Mouse (Mus musculus): ENCODE measurements around the gene Vsx2. TPM values are rescaled to one million over a fixed set of nuclear protein-coding genes. Genes with fewer than 3 reads are reported as not detected.

Vsx2 gene
- polyA plus RNA-seq, 1 experiment from 2014 or later = not detected

DNA sequence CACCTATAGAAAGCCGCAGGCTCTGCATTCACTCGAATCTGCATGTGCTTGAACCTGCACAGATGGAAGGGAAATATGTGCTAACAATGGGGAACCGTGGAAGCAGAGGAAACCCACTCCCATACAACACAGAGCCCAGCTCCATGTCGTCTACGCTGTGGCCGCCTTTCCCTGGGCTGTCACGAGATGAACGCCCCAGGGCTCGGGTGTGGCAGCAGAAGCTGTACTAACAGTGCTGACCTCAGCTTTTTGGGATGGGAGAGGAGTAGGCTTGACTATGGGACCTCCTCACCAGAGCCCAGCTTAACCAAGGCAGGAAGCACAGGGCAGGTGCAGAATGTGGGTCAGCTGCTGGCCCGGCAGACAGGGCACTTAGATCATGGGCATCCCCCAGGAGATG is 42.2 kb downstream of the Vsx2 start:
- no peaks in the 10 kb centered on the region for H3K27me3 ChIP-seq (ENCODE audit: control insufficient read depth, insufficient read depth, low read length)
- H3K4me1 ChIP-seq (ENCODE audit: control insufficient read depth in 2 of 2, insufficient read depth in 2 of 2, low read length in 2 of 2) = peaks cover 0 to 3% of the 10 kb centered on the region in 2 experiments; a peak in 3 of 4 replicates
- no peak for ATAC-seq (ENCODE audit: insufficient number of reproducible peaks, insufficient read depth, low FRiP score, low read depth)
- peaks cover 21% of the 10 kb centered on the region; the same call in 1 of the 2 replicates for H3K36me3 ChIP-seq (ENCODE audit: control insufficient read depth, insufficient read depth, low read length)
- H3K27ac ChIP-seq (replicated peaks in 1 of 2; ENCODE audit: control insufficient read depth in 1 of 2, insufficient read depth in 1 of 2, low read depth in 2 of 2, low read length in 2 of 2) = no peak overlapping the region
- H3K9me3 ChIP-seq (ENCODE audit: control insufficient read depth, low read length) = no peaks in the 10 kb centered on the region
- H3K4me3 ChIP-seq (ENCODE audit: control insufficient read depth in 1 of 2, insufficient read depth in 1 of 2, low read depth in 1 of 2, low read length in 2 of 2) = no peak overlapping the region
- WGBS = 88% methylated on average over 10 of the region's 10 CpGs
- H3K9ac ChIP-seq (ENCODE audit: low read length) = no peak overlapping the region
- no peak overlapping the region for H3K4me2 ChIP-seq (ENCODE audit: low read length)

GRCm38 (mm10) chr12:84612518-84612917 is 43.0 kb downstream of the Vsx2 start:
- WGBS = 66% methylated on average over 8 of the region's 8 CpGs
- ATAC-seq (ENCODE audit: insufficient number of reproducible peaks, insufficient read depth, low FRiP score, low read depth) = no peak

GRCm38 (mm10) chr12:84614001-84614400 is 44.4 kb downstream of the Vsx2 start:
- Histone ChIP-seq H3K27me3 (ENCODE audit: control insufficient read depth, insufficient read depth, low read length) (no peaks in the 10 kb centered on the region), H3K4me2 (ENCODE audit: low read length) (no peak overlapping the region), H3K36me3 (ENCODE audit: control insufficient read depth, insufficient read depth, low read length) (0 out of 2 replicates have a peak, but pooled peaks cover 10% of the 10 kb centered on the region), H3K4me1 (ENCODE audit: control insufficient read depth in 2 of 2, insufficient read depth in 2 of 2, low read length in 2 of 2) (peaks cover 0 to 4% of the 10 kb centered on the region in 2 experiments; a peak in 3 of 4 replicates), H3K4me3 (ENCODE audit: control insufficient read depth in 1 of 2, insufficient read depth in 1 of 2, low read depth in 1 of 2, low read length in 2 of 2) (no peak overlapping the region), H3K9ac (ENCODE audit: low read length) (no peak overlapping the region), H3K27ac (replicated peaks in 1 of 2; ENCODE audit: control insufficient read depth in 1 of 2, insufficient read depth in 1 of 2, low read depth in 2 of 2, low read length in 2 of 2) (no peak overlapping the region), H3K9me3 (ENCODE audit: control insufficient read depth, low read length) (no peaks in the 10 kb centered on the region)
- ATAC-seq (ENCODE audit: insufficient number of reproducible peaks, insufficient read depth, low FRiP score, low read depth) = no peak
- WGBS = 84% methylated on average over 11 of the region's 11 CpGs

More at GRCm38 (mm10) chr12:84612518-84612917, 43.0 kb downstream of the Vsx2 start:
- H3K27ac ChIP-seq (replicated peaks in 1 of 2; ENCODE audit: control insufficient read depth in 1 of 2, insufficient read depth in 1 of 2, low read depth in 2 of 2, low read length in 2 of 2) = no peak overlapping the region
- H3K9ac ChIP-seq (ENCODE audit: low read length) = no peak overlapping the region
- H3K9me3 ChIP-seq (ENCODE audit: control insufficient read depth, low read length) = no peaks in the 10 kb centered on the region
- peaks cover 17% of the 10 kb centered on the region; the same call in 1 of the 2 replicates for H3K36me3 ChIP-seq (ENCODE audit: control insufficient read depth, insufficient read depth, low read length)
- H3K4me1 ChIP-seq (ENCODE audit: control insufficient read depth in 2 of 2, insufficient read depth in 2 of 2, low read length in 2 of 2) = peaks cover 0 to 4% of the 10 kb centered on the region in 2 experiments; a peak in 3 of 4 replicates
- H3K4me3 ChIP-seq (ENCODE audit: control insufficient read depth in 1 of 2, insufficient read depth in 1 of 2, low read depth in 1 of 2, low read length in 2 of 2) = no peak overlapping the region
- H3K27me3 ChIP-seq (ENCODE audit: control insufficient read depth, insufficient read depth, low read length) = no peaks in the 10 kb centered on the region
- no peak overlapping the region for H3K4me2 ChIP-seq (ENCODE audit: low read length)

DNA sequence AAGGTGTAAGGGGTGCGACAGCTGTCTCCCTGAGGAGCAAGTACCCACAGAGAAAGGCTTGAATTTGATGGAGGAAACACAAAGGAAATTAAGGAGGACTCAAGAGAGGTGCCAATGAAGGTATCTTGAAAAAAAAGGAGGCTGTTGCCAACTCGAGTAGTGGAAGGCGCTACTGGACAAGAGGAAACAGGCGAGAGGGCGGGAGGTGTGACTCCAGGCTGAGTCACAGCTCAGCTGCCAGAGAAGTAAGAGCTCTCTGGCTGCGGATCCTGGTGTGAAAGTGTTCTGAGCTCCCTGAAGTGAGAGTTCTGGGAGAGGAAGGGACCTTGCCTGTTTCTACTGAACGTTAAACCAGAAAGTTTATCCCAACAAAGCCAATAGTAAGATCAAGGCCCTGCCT is 45.0 kb downstream of the Vsx2 start:
- Histone ChIP-seq H3K4me2 (ENCODE audit: low read length) (no peak overlapping the region), H3K27ac (replicated peaks in 1 of 2; ENCODE audit: control insufficient read depth in 1 of 2, insufficient read depth in 1 of 2, low read depth in 2 of 2, low read length in 2 of 2) (no peak overlapping the region), H3K36me3 (ENCODE audit: control insufficient read depth, insufficient read depth, low read length) (0 out of 2 replicates have a peak, but pooled peaks cover 8% of the 10 kb centered on the region), H3K27me3 (ENCODE audit: control insufficient read depth, insufficient read depth, low read length) (no peaks in the 10 kb centered on the region), H3K4me3 (ENCODE audit: control insufficient read depth in 1 of 2, insufficient read depth in 1 of 2, low read depth in 1 of 2, low read length in 2 of 2) (no peak overlapping the region), H3K9ac (ENCODE audit: low read length) (no peak overlapping the region), H3K4me1 (ENCODE audit: control insufficient read depth in 2 of 2, insufficient read depth in 2 of 2, low read length in 2 of 2) (peaks cover 0 to 4% of the 10 kb centered on the region in 2 experiments; a peak in 3 of 4 replicates), H3K9me3 (ENCODE audit: control insufficient read depth, low read length) (no peaks in the 10 kb centered on the region)
- ATAC-seq (ENCODE audit: insufficient number of reproducible peaks, insufficient read depth, low FRiP score, low read depth) = no peak
- WGBS = 35% methylated on average over 7 of the region's 7 CpGs

DNA sequence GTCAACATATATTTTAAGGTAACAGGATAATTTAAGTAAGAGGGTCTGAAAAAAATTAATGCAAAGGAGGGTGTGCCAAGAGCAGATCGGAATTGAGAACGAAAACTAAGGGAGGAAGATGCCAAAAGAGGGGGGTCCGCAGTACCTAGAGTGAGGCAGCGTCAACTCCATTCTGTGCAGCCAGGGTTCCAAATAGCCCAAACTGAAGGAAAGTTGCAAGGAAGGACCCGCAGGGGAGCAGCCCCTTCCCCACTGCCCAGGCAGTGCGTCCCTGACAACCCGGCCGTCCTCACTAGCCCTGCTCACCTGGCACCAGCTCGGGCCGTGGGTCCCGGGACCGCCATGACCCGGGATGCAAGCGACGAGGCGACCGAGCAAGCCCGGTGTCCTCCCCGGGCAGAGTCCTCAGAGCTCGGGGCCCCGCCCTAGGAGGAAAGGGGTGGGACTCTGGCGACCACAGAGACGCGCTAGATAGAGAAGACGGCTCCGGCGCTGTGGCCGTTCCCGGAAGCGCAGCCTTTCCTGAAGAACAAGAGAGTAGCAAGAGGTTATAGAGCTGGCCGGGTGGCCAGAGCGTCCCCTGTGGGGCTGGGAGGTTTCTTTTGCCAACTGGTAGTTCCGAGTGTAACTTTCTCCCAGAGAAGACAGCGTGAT is 47.5 kb downstream of the Vsx2 start, which contains the start of gene Abcd4:
TSS of gene Abcd4 (minus strand) at position 437 of the 654 bp plus-strand sequence.
- peak within 1 kb of the TSS; percentile 19 to 52 for H3K27ac ChIP-seq (replicated peaks in 1 of 2; ENCODE audit: control insufficient read depth in 1 of 2, insufficient read depth in 1 of 2, low read depth in 2 of 2, low read length in 2 of 2)
- WGBS = under 1% methylated on average over 34 of the region's 34 CpGs

GRCm38 (mm10) chr12:84617663-84618062 is 48.1 kb downstream of the Vsx2 start:
- Histone ChIP-seq H3K27ac (replicated peaks in 1 of 2; ENCODE audit: control insufficient read depth in 1 of 2, insufficient read depth in 1 of 2, low read depth in 2 of 2, low read length in 2 of 2) (no peak overlapping the region; a peak in 1 of 4 replicates), H3K36me3 (ENCODE audit: control insufficient read depth, insufficient read depth, low read length) (no peaks in the 10 kb centered on the region), H3K9ac (ENCODE audit: low read length) (peak overlapping the region; percentile 67), H3K9me3 (ENCODE audit: control insufficient read depth, low read length) (no peaks in the 10 kb centered on the region), H3K27me3 (ENCODE audit: control insufficient read depth, insufficient read depth, low read length) (no peaks in the 10 kb centered on the region), H3K4me2 (ENCODE audit: low read length) (peak overlapping the region; percentile 69), H3K4me1 (ENCODE audit: control insufficient read depth in 2 of 2, insufficient read depth in 2 of 2, low read length in 2 of 2) (peaks cover 0 to 4% of the 10 kb centered on the region in 2 experiments; a peak in 3 of 4 replicates), H3K4me3 (ENCODE audit: control insufficient read depth in 1 of 2, insufficient read depth in 1 of 2, low read depth in 1 of 2, low read length in 2 of 2) (peak overlapping the region; percentile 46 to 69)
- 8% methylated on average over 10 of the region's 10 CpGs for WGBS
- ATAC-seq (ENCODE audit: insufficient number of reproducible peaks, insufficient read depth, low FRiP score, low read depth) = no peak

More for the DNA sequence above, 47.5 kb downstream of the Vsx2 start, which contains the start of gene Abcd4:
- H3K9me3 ChIP-seq (ENCODE audit: control insufficient read depth, low read length) = no peaks in the 10 kb centered on the region
- H3K4me1 ChIP-seq (ENCODE audit: control insufficient read depth in 2 of 2, insufficient read depth in 2 of 2, low read length in 2 of 2) = peaks cover 0 to 4% of the 10 kb centered on the region in 2 experiments; a peak in 3 of 4 replicates
- H3K4me3 ChIP-seq (ENCODE audit: control insufficient read depth in 1 of 2, insufficient read depth in 1 of 2, low read depth in 1 of 2, low read length in 2 of 2) = peak within 1 kb of the TSS; percentile 69 to 94
- ATAC-seq (ENCODE audit: insufficient number of reproducible peaks, insufficient read depth, low FRiP score, low read depth) = peak; percentile 96
- 0 out of 2 replicates have a peak, but pooled peaks cover 3% of the 10 kb centered on the region for H3K36me3 ChIP-seq (ENCODE audit: control insufficient read depth, insufficient read depth, low read length)
- no peaks in the 10 kb centered on the region for H3K27me3 ChIP-seq (ENCODE audit: control insufficient read depth, insufficient read depth, low read length)
- H3K4me2 ChIP-seq (ENCODE audit: low read length) = peak within 1 kb of the TSS; percentile 69
- H3K9ac ChIP-seq (ENCODE audit: low read length) = peak within 1 kb of the TSS; percentile 85

GRCm38 (mm10) chr12:84620975-84621374 is 51.4 kb downstream of the Vsx2 start:
- H3K27me3 ChIP-seq (ENCODE audit: control insufficient read depth, insufficient read depth, low read length) = peaks cover 18% of the 10 kb centered on the region
- no peak overlapping the region for H3K9ac ChIP-seq (ENCODE audit: low read length)
- no peak for ATAC-seq (ENCODE audit: insufficient number of reproducible peaks, insufficient read depth, low FRiP score, low read depth)

More at GRCm38 (mm10) chr12:84620975-84621374, 51.4 kb downstream of the Vsx2 start:
- Histone ChIP-seq H3K4me1 (ENCODE audit: control insufficient read depth in 2 of 2, insufficient read depth in 2 of 2, low read length in 2 of 2) (peaks cover 2 to 4% of the 10 kb centered on the region in 2 experiments; a peak in 3 of 4 replicates), H3K4me3 (ENCODE audit: control insufficient read depth in 1 of 2, insufficient read depth in 1 of 2, low read depth in 1 of 2, low read length in 2 of 2) (no peak overlapping the region), H3K4me2 (ENCODE audit: low read length) (no peak overlapping the region), H3K9me3 (ENCODE audit: control insufficient read depth, low read length) (no peaks in the 10 kb centered on the region), H3K27ac (replicated peaks in 1 of 2; ENCODE audit: control insufficient read depth in 1 of 2, insufficient read depth in 1 of 2, low read depth in 2 of 2, low read length in 2 of 2) (no peak overlapping the region), H3K36me3 (ENCODE audit: control insufficient read depth, insufficient read depth, low read length) (no peaks in the 10 kb centered on the region)
